Mouse (Mus musculus): Measurements from ENCODE around the gene Plin3.
"Not testable (repeated sequence)": the region's sequence is repeated elsewhere in the genome, so short reads cannot be mapped to it uniquely, and the experiment has no call there.

The Plin3 gene

DNA sequence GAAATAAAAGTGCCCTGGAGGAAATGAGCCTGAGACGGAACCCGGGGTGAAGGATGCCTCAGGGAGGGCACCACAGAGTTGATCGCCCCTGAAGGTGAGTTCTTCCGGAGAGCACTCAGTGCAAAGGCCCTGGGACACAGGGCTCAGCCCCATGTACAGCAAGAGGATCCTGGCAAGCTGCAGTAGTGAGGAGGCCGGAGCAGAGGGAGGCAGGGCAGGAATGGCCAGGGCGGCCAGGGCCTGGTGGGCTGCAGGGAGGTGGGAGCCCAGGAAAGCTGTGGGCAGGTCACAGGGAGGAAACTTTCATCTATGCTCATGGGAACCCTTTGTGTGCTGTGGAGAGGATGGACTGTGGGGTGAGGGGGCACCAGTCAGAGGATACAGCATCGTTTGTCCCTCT, 19.2 kb downstream of the Plin3 start:
- DNase-seq: no peak

DNA sequence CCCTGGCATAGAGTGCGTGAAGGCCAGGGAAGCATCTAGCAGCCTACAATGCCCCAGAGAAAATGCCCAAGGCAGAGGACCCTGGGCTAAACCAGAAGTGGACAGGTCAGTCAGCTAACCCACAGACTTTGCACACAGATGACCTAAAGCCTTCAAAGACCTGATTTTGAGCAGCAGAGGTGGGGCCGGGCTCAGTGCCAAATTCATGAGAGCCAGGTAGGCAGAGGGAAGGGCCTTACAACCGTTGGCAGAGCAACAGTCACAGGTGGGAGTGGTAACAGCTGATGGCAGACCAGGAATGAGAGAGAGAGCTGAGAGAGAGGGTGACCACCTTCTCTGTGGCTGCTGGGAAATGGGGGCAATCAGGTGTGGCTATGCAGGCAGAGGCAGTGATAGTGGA, 20.0 kb downstream of the Plin3 start:
- DNase-seq: no peak

DNA sequence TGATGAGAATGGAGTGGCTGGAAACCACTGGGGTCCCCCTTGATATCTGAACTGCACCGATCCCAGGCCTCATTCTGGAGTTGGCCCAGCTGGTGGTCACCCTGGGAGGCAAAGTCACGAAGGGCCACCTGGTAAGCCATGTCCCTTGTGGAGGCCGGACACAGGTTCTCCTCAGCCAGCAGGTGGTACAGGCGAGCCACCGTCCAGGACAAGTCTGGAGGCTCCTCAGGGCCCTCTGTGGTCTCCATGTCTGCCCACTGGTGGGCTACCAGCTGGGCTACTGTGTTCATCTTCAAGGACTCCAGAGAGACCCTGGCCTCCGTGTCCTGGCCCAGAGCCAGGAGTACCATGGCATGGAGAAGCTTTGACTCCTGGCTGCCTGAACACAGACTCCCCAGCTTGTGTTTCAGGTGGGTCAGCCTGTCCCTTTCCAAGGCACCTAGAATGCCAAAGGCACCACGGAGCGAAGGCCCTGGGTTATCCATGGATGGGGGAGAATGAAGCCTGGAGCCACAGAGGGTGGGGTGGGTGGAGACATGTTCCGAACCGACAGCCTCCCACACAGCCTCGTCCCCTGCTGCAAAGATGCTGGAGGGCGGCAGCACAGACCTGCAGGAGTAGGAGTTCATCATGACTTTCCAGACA, 20.9 kb downstream of the Plin3 start:
- DNase-seq: no peak

DNA sequence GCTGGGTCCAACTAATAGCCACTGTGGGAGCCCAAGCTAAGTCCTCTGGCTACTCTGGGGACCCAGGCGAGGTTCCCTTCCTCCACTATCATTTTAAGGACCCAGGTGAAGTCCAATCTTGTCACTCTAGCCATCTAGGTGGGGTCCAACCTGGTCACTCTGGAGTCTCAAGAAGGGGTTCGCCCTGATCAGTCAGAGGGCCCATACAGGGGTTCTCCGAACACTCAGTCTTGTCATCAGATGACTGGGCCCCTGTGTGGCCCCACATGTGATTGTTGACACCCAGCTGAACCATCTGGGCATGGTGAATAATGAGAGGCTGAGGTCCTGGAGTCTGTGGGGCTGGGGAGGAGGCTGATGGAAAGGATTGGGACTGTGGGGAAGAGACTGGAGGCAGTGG, 22.9 kb downstream of the Plin3 start:
- DNase-seq: no peak

DNA sequence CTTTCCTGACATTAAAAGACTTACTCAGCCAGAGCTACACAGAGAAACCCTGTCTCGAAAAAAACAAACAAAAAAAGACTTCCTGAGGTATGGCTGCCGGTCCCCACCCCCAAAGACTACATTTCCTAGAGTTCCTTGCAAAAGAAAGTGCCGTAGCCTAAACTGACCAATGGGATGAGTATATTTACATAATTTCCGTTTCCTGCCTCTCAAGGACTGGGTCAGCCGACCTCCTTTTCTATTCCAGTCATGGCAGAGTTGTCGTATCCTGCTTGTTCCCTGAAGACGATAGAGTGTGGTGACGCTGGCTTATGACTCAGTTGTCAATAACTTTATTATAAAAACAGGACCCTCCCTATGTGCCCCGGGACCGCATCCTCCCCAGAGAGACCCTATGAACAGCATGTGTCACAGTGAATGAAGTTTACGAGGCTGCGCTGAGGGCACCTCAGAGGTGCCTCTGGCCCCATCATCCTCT, 23.5 kb downstream of the Plin3 start:
- DNase-seq: peak; percentile 63

DNA sequence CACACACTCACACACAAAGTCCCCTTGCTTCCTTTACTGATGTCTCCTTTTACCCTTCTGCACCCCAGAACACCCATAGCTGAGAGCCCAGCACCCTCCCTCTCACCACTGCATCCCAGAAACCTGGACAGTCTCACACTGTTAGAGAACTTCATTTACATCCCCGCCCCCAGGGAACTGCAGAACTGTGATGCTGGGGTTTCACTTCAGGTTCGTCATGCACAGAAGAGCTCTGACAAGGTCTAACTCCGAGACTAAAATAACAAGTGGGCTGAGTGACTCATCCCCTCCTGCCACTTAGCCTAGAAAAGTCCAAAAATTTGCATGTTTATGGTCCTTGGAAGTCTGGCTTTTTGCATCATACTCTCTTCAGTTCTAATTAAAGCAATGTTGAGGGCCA, 26.4 kb downstream of the Plin3 start:
- DNase-seq: no peak

DNA sequence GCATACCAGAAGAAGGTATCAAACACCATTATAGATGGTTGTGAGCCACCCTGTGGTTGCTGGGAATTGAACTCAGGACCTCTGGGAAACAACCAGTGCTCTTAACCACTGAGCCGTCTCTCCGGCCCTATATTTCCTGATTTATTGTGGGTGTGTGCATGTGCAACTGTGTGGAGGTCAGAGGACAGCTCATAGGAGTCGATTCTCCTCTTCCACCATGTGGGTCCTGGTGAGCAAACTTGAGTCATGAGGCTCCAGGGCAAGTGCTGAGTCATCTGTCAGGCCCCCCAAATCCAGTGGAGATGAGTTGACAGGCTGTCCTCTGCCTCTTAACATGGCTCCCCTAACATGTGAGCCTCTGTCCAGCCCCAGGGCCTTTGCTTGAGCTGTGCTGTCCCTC, 26.8 kb downstream of the Plin3 start:
- no peak for DNase-seq

DNA sequence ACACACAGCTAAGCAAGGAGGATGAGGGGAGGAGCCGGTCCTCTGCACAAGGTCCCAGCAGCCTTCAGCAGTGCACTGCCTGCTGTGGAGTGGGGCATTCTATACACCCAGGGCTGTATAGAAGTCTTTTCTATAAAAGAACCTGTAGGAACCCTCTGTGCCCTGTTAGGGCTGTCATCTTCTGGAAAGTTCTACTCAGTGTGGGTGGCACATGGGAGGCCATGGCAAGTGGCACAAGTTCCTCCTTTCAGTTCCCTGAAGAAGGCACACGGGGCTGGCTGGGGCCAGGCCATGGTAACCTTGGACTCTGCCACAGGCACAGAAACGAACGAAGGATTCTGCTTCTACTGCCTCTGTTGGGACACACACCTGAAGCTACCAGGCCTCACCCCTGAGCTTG, 27.7 kb downstream of the Plin3 start:
- no peak for DNase-seq

DNA sequence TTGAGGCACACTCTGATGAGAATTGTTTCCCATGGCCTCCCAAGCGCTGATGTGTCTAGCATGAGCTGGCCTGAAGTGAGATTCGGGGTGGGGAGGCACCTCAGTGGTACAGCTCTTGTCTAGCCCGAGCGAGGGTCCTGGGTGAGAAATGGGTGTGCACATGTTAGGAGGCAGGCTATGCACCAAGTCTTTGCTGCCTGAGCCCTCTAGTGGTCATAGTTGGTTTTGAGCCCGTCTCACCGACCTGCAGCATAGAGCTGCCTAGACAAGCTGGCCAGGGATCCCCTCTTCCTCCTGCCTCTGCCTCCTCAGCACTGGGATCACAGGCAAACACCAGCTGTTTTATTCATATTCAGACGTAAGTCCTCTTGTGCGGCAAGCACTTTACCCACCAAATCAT, 28.7 kb downstream of the Plin3 start:
- peak; percentile 80 for DNase-seq

DNA sequence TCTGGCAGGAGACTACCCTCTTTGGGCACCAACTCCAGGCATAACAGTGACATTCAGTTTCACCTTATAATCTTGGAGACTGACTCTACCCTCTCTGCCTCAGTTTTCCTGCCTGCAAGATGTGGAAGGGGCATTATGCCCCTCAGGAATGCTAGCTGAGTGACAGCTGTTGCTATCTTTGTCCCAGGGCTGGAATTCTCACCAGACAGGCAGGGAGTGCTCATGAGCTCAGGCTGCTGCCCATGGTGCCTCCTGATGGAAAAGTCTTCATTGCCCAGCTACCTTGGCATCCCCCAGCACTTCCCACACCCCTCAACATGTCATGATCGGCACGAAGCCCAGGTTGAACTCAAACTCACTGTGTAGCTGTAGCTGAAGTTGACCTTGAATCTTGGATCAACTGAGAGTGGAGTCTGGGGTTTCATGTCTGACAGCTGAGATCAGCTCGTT, 30.0 kb downstream of the Plin3 start:
- no peak for DNase-seq

DNA sequence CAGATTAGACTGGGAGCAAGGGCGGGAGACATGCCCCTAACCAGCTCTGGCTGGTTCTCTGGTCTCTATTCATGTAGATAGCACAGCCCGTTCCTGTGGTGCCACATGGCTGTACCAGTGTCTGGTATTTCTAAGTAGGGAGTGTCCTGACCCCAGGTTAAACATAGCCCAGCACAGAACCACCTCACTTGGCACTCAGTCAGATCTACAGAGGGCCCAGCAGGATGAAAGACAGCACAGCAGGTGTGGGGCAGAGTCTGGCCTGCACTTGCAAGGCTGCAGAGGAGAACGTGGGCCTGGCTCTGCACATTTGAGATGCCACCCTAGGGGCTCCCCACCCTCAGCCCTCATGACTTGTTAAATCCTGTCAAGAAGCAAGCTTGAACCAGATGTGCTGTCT, 31.5 kb downstream of the Plin3 start:
- DNase-seq: no peak

DNA sequence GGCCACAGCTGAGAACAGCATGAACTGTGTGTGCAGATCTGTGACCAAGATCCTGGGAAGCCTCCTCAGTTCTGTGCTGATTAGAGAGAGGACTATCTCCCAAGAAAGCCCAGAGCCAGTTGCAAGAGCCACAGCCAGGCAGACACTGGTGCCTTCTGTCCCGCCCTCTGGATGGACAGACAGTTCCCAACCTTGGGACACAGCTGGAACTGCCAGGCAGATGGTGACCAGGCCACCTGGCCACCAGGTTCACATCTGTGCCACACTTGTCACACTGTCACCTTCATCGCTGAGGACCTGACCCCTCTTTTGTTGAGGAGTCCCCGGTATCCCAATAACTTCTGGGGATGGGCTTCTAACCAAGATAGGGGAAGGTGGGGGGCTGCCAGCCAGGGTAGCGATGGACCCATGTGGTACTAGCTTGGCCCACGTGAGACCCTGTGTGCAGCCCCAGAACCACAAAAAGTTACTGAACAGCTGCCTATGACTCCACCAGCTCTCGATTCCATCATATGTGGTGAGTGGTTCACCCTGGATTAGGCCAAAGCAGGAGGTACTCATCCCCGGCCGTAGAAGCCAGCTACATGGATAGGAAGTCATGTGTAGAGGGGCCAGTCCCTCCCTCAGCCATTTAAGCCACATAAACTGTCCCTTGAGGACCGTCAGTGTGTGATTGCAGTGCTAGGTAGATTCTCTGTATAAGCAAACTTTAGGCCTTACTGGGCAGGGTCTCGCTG, 33.2 kb downstream of the Plin3 start:
- DNase-seq: no peak

DNA sequence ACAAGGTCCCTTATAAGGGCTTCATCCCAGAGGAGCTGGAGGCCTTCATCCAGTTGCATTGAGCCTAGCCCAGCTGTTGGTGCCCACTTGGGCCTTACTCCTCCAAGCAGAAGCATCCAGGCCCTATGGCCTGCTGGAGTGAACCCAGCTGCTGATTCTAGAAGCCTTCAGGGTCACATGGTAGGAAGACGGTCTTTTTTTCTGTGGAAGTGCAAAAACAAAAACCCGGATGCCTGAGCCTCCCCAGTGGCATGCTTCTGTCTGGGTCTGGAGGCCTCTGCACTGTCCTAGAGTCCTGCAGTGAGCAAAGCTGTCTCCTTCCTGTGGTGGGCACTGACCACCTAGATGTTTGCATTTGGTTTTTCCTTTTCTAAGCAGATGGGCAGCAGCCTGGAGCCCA, 33.9 kb downstream of the Plin3 start:
- DNase-seq: not testable (repeated sequence)

DNA sequence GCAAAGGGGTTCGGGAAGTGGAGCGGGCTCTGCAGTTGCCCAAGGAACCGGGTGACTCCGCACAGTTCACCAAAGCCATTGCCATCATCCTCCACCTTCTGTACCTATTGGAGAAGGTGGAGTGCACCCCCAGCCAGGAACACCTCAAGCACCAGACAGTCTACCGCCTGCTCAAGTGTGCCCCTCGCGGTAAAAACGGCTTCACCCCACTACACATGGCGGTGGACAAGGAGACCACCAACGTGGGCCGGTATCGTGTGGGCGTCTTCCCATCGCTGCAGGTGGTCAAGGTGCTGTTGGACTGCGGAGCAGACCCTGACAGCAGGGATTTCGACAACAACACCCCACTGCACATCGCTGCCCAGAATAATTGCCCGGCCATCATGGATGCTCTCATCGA, 34.4 kb downstream of the Plin3 start:
- not testable (repeated sequence) for DNase-seq

DNA sequence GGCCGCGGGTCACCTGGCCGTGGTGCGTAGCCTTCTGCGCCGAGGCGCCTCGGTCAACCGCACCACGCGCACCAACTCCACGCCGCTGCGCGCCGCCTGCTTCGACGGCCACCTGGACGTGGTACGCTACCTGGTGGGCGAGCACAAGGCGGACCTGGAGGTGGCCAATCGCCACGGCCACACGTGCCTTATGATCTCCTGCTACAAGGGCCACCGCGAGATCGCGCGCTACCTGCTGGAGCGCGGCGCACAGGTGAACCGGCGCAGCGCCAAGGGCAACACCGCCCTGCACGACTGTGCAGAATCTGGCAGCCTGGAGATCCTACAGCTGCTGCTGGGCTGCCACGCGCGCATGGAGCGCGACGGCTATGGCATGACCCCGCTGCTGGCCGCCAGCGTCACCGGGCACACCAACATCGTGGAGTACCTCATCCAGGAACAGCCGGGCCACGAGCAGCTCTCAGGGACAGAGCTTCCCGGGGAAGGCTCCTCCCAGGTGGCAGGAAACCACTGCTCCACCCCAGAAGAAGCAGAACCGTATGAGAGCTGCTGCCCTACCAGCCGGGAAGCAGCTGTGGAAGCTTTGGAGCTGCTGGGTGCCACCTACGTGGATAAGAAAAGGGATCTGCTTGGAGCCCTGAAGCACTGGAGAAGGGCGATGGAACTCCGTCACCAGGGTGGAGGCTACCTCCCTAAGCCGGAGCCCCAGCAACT, 35.3 kb downstream of the Plin3 start:
- peak; percentile 16 for DNase-seq

DNA sequence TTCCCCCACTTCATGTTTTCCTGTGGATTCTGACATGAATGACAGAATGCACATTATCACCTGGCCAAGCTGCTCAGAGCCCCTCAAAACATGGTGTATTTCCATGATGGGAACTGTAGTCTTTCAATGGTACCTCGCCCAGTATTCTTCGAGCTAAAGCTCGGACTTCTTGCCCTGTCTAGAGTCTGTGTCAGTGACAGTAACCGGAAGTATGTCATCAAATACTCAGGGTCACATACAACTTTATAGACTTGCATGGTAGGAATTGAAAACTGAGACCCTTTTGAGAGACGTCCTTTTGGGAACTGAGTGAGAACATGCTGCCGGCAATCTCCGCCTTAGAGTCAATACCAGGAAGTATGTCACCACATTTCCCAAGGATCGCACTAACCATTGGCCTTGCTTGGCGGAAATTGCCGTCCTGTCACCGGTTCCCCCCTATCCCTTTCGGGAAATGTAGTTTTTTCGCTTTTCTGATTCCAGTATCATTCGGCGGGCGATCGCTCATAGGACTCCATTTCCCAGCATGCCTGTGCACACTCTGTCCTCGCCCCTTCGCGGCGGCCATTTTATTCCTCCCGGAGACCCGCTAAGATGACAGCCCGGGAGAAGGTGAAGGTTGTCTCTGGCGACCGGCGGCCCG, 36.3 kb downstream of the Plin3 start, which contains the start of gene Fem1a:
Gene Fem1a (plus strand): TSS at position 572 of the 643 bp plus-strand sequence.
- peak; percentile 91 for DNase-seq

DNA sequence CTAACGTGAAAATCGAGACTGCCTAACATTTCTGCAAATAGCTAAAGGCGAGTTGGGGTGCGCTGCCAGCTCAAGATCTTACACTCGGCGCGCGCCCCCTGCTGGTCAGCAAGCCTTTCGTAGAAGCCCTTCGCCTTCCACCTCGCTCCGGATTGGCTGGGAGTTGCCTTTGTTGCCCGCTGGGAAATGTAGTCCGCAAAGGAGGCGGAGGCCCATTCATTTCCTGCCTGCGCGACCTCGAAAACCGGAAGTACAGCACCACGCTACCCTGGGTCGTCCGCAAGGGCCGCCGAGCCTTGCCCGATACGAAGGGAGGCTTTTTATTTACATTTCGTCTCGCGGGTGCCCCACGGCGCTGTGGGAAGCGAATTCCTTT, 36.8 kb downstream of the Plin3 start:
- DNase-seq: peak; percentile 98

DNA sequence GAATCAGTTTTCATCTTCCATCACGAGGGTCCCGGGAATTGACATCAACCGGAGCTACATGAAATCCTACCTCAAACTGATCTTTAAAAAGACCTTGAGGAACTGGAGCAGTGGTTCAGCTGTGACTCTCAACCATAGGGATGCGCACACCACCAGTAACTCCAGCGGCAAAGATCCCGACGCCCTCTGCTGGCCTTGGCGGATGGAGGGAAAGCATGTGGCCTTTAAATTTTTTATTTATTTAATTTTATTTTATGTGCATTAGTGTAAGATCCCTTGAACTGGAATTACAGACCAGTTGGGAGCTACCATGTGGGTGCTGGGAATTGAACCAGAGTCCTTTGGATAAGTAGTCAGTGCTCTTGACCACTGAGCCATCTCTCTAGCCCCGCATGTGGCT, 37.2 kb downstream of the Plin3 start:
- peak; percentile 20 for DNase-seq

DNA sequence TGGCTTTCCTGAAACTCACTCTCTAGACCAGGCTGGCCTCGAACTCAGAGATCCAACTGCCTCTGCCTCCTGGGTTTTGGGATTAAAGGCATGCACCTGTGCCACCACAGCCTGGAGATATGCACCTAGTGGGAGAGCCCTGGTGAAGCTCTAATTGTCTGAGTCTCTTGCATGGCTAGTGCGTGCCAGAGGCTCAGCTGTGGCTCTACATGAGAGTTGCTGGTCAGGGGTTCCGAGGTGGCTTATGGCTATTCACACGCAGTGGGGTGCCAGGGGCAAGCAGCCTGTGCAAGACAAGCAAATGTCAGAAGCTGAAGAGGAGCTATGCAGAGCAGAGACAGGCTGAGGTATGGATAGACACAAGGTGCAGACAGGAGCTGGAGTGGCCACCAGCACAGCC, 38.0 kb downstream of the Plin3 start:
- DNase-seq: no peak

DNA sequence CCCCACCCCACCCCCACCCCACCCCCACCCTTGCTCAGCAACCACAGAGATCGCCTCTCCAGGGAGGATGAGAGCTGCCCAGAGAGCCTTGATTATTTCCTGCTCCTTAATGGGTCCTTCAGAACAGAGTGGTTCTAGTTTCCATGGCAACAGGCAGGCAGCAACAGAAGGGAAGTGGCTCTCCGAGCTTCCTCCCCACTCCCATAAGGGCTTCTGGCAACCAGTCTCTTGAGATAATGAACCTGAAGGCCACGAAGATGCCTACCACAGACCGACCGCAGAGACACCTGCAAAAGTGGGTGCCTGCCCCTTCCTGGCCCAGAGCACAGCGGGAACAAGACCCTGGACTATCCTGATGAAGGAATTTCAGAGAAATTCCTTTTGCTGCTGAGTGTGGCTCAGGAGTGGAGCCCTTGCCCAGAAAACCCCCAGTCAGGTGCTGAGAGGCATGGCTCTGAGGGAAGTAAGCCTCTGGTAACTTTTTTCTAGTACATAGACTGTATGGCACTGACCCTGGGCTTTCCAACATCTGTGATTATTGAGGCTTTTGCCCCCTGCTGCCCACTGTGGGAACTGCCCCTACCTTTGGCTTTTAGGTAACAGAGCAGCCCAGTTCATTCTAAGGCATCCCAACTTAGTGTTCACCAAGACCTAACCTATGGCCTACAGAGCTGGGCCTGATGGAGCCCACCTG, 41.4 kb downstream of the Plin3 start:
- peak; percentile 74 for DNase-seq

DNA sequence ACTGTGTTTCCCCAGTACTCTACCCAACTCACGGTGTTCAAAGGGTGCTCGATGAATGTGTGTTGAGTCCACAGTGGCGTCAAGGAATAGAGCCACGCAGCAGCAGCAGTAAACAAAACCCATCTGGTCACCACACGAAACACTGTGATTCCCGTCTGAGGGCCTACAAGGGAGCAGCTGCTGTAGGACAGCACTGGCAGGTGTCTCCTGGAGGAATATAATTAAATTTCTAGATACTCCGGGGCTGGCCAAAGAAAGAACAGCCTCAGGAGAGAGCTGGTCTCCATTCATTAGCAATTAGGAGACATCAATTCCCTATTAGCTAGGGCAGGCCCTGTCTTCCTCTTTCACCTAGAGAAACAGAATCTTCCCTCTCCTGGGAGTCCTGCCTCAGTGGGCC, 47.1 kb downstream of the Plin3 start:
- no peak for DNase-seq

DNA sequence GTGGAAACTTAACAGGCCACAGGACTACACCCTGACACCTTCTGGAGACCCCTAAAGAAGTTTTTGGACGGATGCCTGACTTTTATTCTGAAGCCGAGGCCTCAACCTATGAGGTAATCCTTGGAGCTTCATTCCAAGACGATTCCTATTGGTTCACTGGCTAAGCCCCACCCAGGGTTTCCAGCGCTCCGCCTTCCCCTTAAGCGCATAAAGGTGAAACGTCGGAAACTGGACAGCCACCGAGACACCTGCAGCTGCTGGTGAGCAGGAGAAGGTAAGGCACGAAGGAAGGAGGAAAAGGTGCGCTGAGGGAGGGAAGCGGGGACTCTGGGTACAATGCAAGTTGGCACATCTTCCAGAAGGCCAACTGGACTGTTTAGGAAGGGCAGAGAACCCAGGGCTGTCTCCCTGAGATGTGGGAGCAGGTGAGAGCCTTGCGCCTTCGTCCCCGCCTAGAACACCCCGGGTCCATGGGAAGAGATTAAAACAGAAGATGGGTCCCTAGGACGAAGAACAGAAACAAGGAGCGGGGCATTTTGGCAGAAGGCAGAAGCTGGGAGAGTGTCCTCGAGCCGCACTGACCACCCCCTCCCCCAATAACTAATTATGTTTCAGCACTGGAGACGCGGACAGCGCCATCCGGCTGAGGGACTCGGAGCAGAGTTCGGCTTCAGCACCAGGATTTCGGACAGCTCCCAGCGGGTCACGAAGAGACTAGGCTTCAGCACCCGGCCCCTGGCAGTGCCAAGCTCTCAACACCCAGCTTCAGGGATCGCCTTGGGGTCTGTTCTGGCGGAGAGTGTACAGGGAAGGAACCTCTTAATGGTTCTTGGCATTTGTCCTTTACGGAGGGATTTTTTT, 50.9 kb downstream of the Plin3 start:
- peak; percentile 89 for DNase-seq
